Mouse (Mus musculus) stomach, postnatal 0 days (tissue): ENCODE data around the gene Jsrp1. TPM values are rescaled to one million over a fixed set of nuclear protein-coding genes. Genes with fewer than 3 reads are reported as not detected.
A peak's percentile ranks its signal among the peaks of the same experiment; 100 is the strongest.

Source experiments
- ATAC-seq: fragments of 200-750 bp; cut with Nextera tagmentation; 2 replicates; pipeline ENCODE4 v1.8.0; 2017; ENCODE audit not compliant: low FRiP score, low TSS enrichment
- DNase-seq: peaks from one replicate; pipeline ENCODE4 v3.0.0-alpha.2; 2016; ENCODE audit warnings: low spot score
- H3K27ac ChIP-seq: fragments of 300-500 bp; sonication (generic); replicated peaks from 2 replicates; pipeline ENCODE4 v1.5.1; 2014; ENCODE audit warnings: mild to moderate bottlenecking, control low read depth
- H3K27me3 ChIP-seq: fragments of 300-500 bp; sonication (generic); 2 replicates; pipeline ENCODE4 v1.6.1; 2014; ENCODE audit warnings: low read length; ENCODE audit not compliant: control insufficient read depth, insufficient read depth
- H3K36me3 ChIP-seq: fragments of 300-500 bp; sonication (generic); 2 replicates; pipeline ENCODE4 v1.6.1; 2014; ENCODE audit warnings: low read length, mixed read lengths; ENCODE audit not compliant: control insufficient read depth, insufficient read depth
- H3K4me1 ChIP-seq: fragments of 300-500 bp; sonication (generic); replicated peaks from 2 replicates; pipeline ENCODE4 v1.6.1; 2014; ENCODE audit warnings: antibody characterized with exemption; ENCODE audit not compliant: control insufficient read depth, insufficient read depth
- H3K4me2 ChIP-seq: fragments of 300-500 bp; sonication (generic); replicated peaks from 2 replicates; pipeline ENCODE4 v1.6.1; 2014; ENCODE audit warnings: low read depth, mild to moderate bottlenecking, control low read depth, moderate library complexity
- H3K4me3 ChIP-seq: fragments of 300-500 bp; sonication (generic); 2 replicates; pipeline ENCODE4 v1.5.1; 2014; ENCODE audit warnings: low read depth, low read length, control low read depth
- H3K9ac ChIP-seq: fragments of 300-500 bp; sonication (generic); 2 replicates; pipeline ENCODE4 v1.6.1; 2014; ENCODE audit warnings: mild to moderate bottlenecking, low read length, control low read depth, mixed read lengths
- H3K9me3 ChIP-seq: fragments of 300-500 bp; sonication (generic); 2 replicates; pipeline ENCODE4 v1.6.1; 2016; ENCODE audit warnings: low read length; ENCODE audit not compliant: control insufficient read depth
- CTCF ChIP-seq: IDR thresholded peaks from 2 replicates; pipeline ENCODE4 v1.5.1; 2016; ENCODE audit warnings: antibody characterized with exemption, low read depth, mild to moderate bottlenecking, moderate library complexity
- EP300 ChIP-seq: optimal IDR thresholded peaks from 2 replicates; pipeline ENCODE3; 2016; ENCODE audit warnings: antibody characterized with exemption
- WGBS: fragments of 180-500 bp; shearing (Covaris S2); extraction: QIAGEN DNeasy Blood & Tissue Kit; methylation state at CpG from one replicate; pipeline ENCODE4 v1.1.7; 2014; 5-methylcytosine and 5-hydroxymethylcytosine counted together
- polyA plus RNA-seq: library from polyadenylated mRNA; unstranded; fragments of >200 nt; fragmentation: Nextera tagmentation; extraction: Ambion mirVana; gene quantifications from 2 replicates; pipeline ENCODE4 v1.2.1, GENCODE M21; 2015

Gene Jsrp1
- polyA plus RNA-seq, 1 experiment from 2014 or later = 0.96 TPM

DNA sequence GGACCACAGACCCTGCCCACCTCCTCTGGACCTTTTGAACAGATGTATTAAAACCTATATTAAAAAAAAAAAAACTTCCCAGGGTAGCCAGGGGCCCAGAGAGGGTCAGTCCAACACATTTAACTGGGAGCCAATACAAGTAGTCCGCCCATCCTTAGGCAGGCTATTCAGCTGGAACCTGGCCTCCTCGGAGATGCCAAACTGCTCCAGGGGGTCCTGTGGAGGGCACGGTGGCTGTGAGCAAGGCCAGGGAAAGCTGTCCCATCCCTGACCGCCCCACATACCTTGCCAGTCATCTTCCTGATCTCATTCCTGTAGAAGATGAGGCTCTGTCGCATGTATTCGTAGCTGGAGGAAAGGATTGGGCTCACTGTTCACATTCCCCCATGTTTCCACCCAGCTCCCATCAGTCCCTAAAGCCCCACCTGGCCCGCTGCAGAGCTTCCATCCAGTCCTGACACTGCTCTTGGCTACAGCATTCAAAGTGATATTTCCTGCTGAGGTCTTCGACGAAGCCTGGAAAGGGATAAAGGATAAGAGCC, 16.9 kb downstream of the Jsrp1 start:
- DNase-seq = no peak
- H3K4me2 ChIP-seq = no peak overlapping the region
- peaks cover 25% of the 10 kb centered on the region for H3K36me3 ChIP-seq
- H3K9ac ChIP-seq = peak overlapping the region; percentile 97
- no peak for TF ChIP-seq CTCF
- TF ChIP-seq EP300 = no peak
- H3K4me1 ChIP-seq = peaks cover 6% of the 10 kb centered on the region
- WGBS = 81% methylated on average over 9 of the region's 9 CpGs
- no peak overlapping the region for H3K4me3 ChIP-seq
- H3K27me3 ChIP-seq = no peaks in the 10 kb centered on the region
- ATAC-seq = no peak
- no peaks in the 10 kb centered on the region for H3K9me3 ChIP-seq
- H3K27ac ChIP-seq = no peak overlapping the region

DNA sequence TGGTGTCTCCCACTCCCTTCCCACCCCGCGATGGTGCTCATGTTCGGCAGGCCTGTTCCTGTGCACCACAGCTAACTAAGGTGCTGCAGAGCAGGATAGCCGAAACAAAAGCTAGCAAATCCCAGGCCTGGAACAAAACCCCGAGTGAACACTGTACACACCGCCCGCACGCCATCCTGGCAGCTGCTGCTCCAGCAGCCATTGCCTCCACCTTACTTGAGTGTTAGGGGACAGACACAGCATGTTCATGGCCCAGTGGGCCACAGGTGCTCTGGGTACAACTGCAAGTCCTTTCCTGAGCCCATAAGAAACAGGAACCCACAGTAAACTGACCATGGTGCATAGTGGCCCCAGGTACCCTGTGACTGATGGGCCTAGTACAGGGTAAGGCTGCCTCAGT, 18.5 kb downstream of the Jsrp1 start:
- Histone ChIP-seq H3K36me3 (peaks cover 34% of the 10 kb centered on the region), H3K27me3 (no peaks in the 10 kb centered on the region), H3K9me3 (no peaks in the 10 kb centered on the region), H3K4me2 (no peak overlapping the region), H3K4me3 (no peak overlapping the region), H3K4me1 (peaks cover 6% of the 10 kb centered on the region), H3K27ac (no peak overlapping the region), H3K9ac (no peak overlapping the region; the same call in 1 of the 2 replicates)
- ATAC-seq (no peak), DNase-seq (no peak)
- WGBS = 69% methylated on average over 8 of the region's 8 CpGs
- TF ChIP-seq CTCF (no peak), EP300 (no peak)

DNA sequence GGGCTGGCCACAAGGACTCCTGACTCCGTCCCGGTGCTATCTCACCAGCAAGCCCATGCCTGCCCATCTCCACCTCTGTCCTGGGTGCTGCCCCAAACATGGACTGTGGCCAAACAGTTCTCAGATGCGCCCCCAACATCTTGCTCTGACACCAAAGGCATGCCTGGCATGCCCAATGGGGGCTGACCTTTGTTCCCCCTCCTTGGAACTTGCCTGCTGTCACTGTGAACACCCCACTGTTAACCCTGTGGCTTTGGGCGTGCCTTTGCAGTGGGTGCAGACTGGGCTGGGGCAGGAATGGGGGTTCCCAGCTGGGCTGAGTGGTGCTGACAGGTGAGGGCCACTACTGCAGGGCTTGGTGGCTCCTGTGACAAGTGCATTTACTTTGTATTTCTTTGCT, 19.5 kb downstream of the Jsrp1 start:
- H3K9ac ChIP-seq = no peak overlapping the region
- WGBS = 80% methylated on average over 4 of the region's 4 CpGs
- H3K36me3 ChIP-seq = peaks cover 41% of the 10 kb centered on the region
- H3K4me1 ChIP-seq = peaks cover 4% of the 10 kb centered on the region
- no peak overlapping the region for H3K4me3 ChIP-seq
- H3K9me3 ChIP-seq = no peaks in the 10 kb centered on the region
- no peaks in the 10 kb centered on the region for H3K27me3 ChIP-seq
- TF ChIP-seq CTCF (no peak), EP300 (no peak)
- H3K27ac ChIP-seq = no peak overlapping the region
- H3K4me2 ChIP-seq = no peak overlapping the region
- ATAC-seq = no peak
- DNase-seq = no peak

- Histone ChIP-seq H3K27ac (no peak overlapping the region), H3K9ac (0 out of 2 replicates have a peak overlapping the region, but pooled peaks have one; percentile 4), H3K4me3 (no peak overlapping the region), H3K4me1 (peaks cover 4% of the 10 kb centered on the region), H3K9me3 (no peaks in the 10 kb centered on the region), H3K27me3 (no peaks in the 10 kb centered on the region), H3K36me3 (peaks cover 45% of the 10 kb centered on the region), H3K4me2 (no peak overlapping the region)
- DNase-seq = no peak
- TF ChIP-seq EP300 (no peak), CTCF (no peak)
- ATAC-seq = no peak
- WGBS = 84% methylated on average over 13 of the region's 13 CpGs
These were observed 20.1 kb downstream of the Jsrp1 start for GRCm38 (mm10) chr10:80793033-80793784.

GRCm38 (mm10) chr10:80792175-80793032, 20.9 kb downstream of the Jsrp1 start:
- WGBS = 62% methylated on average over 38 of the region's 41 CpGs
- peaks cover 4% of the 10 kb centered on the region for H3K4me1 ChIP-seq
- no peak overlapping the region for H3K9ac ChIP-seq
- H3K36me3 ChIP-seq = peaks cover 53% of the 10 kb centered on the region
- DNase-seq (no peak), ATAC-seq (no peak)
- no peak for TF ChIP-seq EP300
- TF ChIP-seq CTCF = no peak
- no peak overlapping the region for H3K4me2 ChIP-seq
- no peaks in the 10 kb centered on the region for H3K9me3 ChIP-seq
- H3K27ac ChIP-seq = no peak overlapping the region
- no peak overlapping the region for H3K4me3 ChIP-seq
- no peaks in the 10 kb centered on the region for H3K27me3 ChIP-seq
